Mouse (Mus musculus) adrenal gland, adult 10 weeks (tissue): ENCODE measurements around the gene Lfng. TPM values are rescaled to one million over a fixed set of nuclear protein-coding genes. Genes with fewer than 3 reads are reported as not detected.

Experiments
- polyA plus RNA-seq: library from polyadenylated mRNA; stranded (reverse); fragments of 350-450 nt; fragmentation: Illumina TruSeq; extraction: RNeasy Lipid Tissue Mini Kit (QIAGEN cat#74804); gene quantifications from one replicate; pipeline ENCODE4 v1.2.3, GENCODE M21; 2014; ENCODE audit warnings: low read depth, low replicate concordance

Gene Lfng
- polyA plus RNA-seq, result 1.6 TPM

DNA sequence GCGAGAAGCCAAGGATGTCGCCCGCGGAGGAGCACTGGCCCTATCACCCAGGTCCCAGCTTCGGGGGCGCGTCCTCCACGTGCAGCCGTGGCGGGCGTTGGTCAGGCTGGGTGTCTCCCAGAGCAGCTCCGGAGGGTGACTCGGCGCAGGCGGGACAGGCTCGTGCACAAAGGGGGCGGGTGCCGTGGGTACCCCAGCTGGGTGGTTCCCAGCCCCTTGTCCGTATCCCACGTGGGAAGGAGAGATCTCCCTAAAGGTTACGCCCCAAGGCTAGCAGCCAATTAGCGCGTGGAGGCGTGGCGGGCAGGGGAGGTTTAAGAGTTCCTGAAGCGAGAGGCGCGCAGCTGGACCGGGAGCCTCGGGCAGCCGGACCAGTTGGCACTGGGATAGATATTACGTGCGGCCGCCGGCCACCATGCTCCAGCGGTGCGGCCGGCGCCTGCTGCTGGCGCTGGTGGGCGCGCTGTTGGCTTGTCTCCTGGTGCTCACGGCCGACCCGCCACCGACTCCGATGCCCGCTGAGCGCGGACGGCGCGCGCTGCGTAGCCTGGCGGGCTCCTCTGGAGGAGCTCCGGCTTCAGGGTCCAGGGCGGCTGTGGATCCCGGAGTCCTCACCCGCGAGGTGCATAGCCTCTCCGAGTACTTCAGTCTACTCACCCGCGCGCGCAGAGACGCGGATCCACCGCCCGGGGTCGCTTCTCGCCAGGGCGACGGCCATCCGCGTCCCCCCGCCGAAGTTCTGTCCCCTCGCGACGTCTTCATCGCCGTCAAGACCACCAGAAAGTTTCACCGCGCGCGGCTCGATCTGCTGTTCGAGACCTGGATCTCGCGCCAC, at the start of gene Lfng:
TSS of gene Lfng (plus strand) at position 320 of the 835 bp plus-strand sequence.

GRCm38 (mm10) chr5:140564896-140565295, 42.2 kb upstream of the Lfng start, which contains the start of gene Grifin:
TSS of gene Grifin (minus strand) at chr5:140565071.

GRCm38 (mm10) chr5:140648519-140649100, 41.5 kb downstream of the Lfng start, which contains the start of gene Ttyh3:
TSS of gene Ttyh3 (minus strand) at chr5:140649031.

Other genes starting within 250 kb of the Lfng start
- not detected for gene Snx8, start 218.1 kb upstream of the Lfng start, polyA plus RNA-seq
- gene Eif3b, start 188.0 kb upstream of the Lfng start, polyA plus RNA-seq, result 47.2 TPM
- gene Gm4869, start 161.7 kb upstream of the Lfng start, polyA plus RNA-seq, result not detected
- gene Chst12, start 101.8 kb upstream of the Lfng start, polyA plus RNA-seq, result not detected
- not detected for gene Grifin, start 42.2 kb upstream of the Lfng start, polyA plus RNA-seq
- gene Ttyh3, start 41.7 kb downstream of the Lfng start, polyA plus RNA-seq, result 4.8 TPM
- gene Iqce, start 95.1 kb downstream of the Lfng start, polyA plus RNA-seq, result 11.0 TPM
- 2.9 TPM for gene Brat1, start 97.7 kb downstream of the Lfng start, polyA plus RNA-seq
- gene Amz1, start 116.8 kb downstream of the Lfng start, polyA plus RNA-seq, result not detected
- 13.1 TPM for gene Gna12, start 223.1 kb downstream of the Lfng start, polyA plus RNA-seq